Mouse (Mus musculus) embryonic fibroblast, embryonic 13.5 days (primary cell): ENCODE measurements around the gene Txnip. TPM values are rescaled to one million over a fixed set of nuclear protein-coding genes. Genes with fewer than 3 reads are reported as not detected.
"Not testable (repeated sequence)": the region's sequence is repeated elsewhere in the genome, so short reads cannot be mapped to it uniquely, and the experiment has no call there.

Experiments used
- H3K27ac ChIP-seq: 2 replicates; pipeline ENCODE4 v1.5.1; 2012; ENCODE audit warnings: low read length, control low read depth, inconsistent platforms; ENCODE audit not compliant: insufficient read depth
- H3K4me1 ChIP-seq: 2 replicates; pipeline ENCODE4 v1.6.1; 2011; ENCODE audit warnings: low read length; ENCODE audit not compliant: control insufficient read depth, insufficient read depth
- H3K4me3 ChIP-seq: 2 replicates; pipeline ENCODE4 v1.5.1; 2011; ENCODE audit warnings: mild to moderate bottlenecking, control low read depth, low read length; ENCODE audit not compliant: insufficient read depth
- CTCF ChIP-seq: IDR thresholded peaks from 2 replicates; pipeline ENCODE4 v1.5.1; 2011; ENCODE audit warnings: mild to moderate bottlenecking, control low read depth, low read length, moderate library complexity, borderline replicate concordance; ENCODE audit not compliant: insufficient read depth
- POLR2A ChIP-seq: IDR thresholded peaks from 2 replicates; pipeline ENCODE4 v1.6.1; 2011; ENCODE audit warnings: low read depth, mild to moderate bottlenecking, control low read depth, low read length, moderate library complexity
- polyA plus RNA-seq: library from polyadenylated mRNA; stranded (reverse); fragments of >200 nt; gene quantifications from 2 replicates; pipeline ENCODE4 v1.2.4, GENCODE M21; 2011; ENCODE audit warnings: low read depth; ENCODE audit not compliant: missing spikeins, insufficient read length

Gene Txnip
- polyA plus RNA-seq: 37.6 and 98.8 TPM in 2 replicates

- H3K4me1 ChIP-seq: peaks cover 7% of the 10 kb centered on the region; the same call in 1 of the 2 replicates
- TF ChIP-seq CTCF (0 out of 2 replicates have a peak, but pooled peaks have one; percentile 2), POLR2A (peak; percentile 97)
- H3K27ac ChIP-seq: peak within 1 kb of the TSS; percentile 37
- peak within 1 kb of the TSS; percentile 82 for H3K4me3 ChIP-seq
Observed at GRCm38 (mm10) chr3:96557694-96558093, at the start of gene Txnip. Txnip (plus strand) TSS chr3:96557957.

- not testable (repeated sequence) for H3K4me3 ChIP-seq, H3K4me1 ChIP-seq, H3K27ac ChIP-seq
Observed at GRCm38 (mm10) chr3:96507966-96508365, 49.8 kb upstream of the Txnip start.

GRCm38 (mm10) chr3:96520171-96520570 lies 37.6 kb upstream of the Txnip start:
- H3K4me3 ChIP-seq: no peak overlapping the region
- TF ChIP-seq POLR2A (no peak), CTCF (no peak)
- no peak overlapping the region for H3K27ac ChIP-seq
- no peaks in the 10 kb centered on the region for H3K4me1 ChIP-seq

- H3K27ac ChIP-seq: no peak overlapping the region
- TF ChIP-seq POLR2A (no peak), CTCF (peak; percentile 19; the same call in 1 of the 2 replicates)
- H3K4me1 ChIP-seq: no peaks in the 10 kb centered on the region
Observed at GRCm38 (mm10) chr3:96522149-96522548, 35.6 kb upstream of the Txnip start.

GRCm38 (mm10) chr3:96524028-96524810 lies 33.5 kb upstream of the Txnip start:
- TF ChIP-seq CTCF (no peak), POLR2A (no peak)
- no peak overlapping the region for H3K27ac ChIP-seq
- H3K4me3 ChIP-seq: no peak overlapping the region

More at GRCm38 (mm10) chr3:96522149-96522548, 35.6 kb upstream of the Txnip start:
- no peak overlapping the region for H3K4me3 ChIP-seq

GRCm38 (mm10) chr3:96524914-96525313 lies 32.8 kb upstream of the Txnip start, which contains the start of gene Hfe2:
Hfe2 (plus strand) TSS chr3:96525172.
- TF ChIP-seq POLR2A: no peak
- TF ChIP-seq CTCF: no peak
- Histone ChIP-seq H3K4me1 (no peaks in the 10 kb centered on the region), H3K27ac (no peak within 1 kb of the TSS), H3K4me3 (no peak within 1 kb of the TSS)

More at GRCm38 (mm10) chr3:96524028-96524810, 33.5 kb upstream of the Txnip start:
- no peaks in the 10 kb centered on the region for H3K4me1 ChIP-seq

GRCm38 (mm10) chr3:96526013-96526762 lies 31.6 kb upstream of the Txnip start:
- Histone ChIP-seq H3K4me1 (no peaks in the 10 kb centered on the region), H3K4me3 (no peak overlapping the region), H3K27ac (no peak overlapping the region)
- TF ChIP-seq CTCF (no peak), POLR2A (no peak)

GRCm38 (mm10) chr3:96526864-96527542 lies 30.8 kb upstream of the Txnip start:
- TF ChIP-seq POLR2A (no peak), CTCF (no peak)
- no peak overlapping the region for H3K4me3 ChIP-seq
- no peaks in the 10 kb centered on the region for H3K4me1 ChIP-seq
- H3K27ac ChIP-seq: no peak overlapping the region

- Histone ChIP-seq H3K4me1 (no peaks in the 10 kb centered on the region), H3K4me3 (no peak overlapping the region), H3K27ac (no peak overlapping the region)
- TF ChIP-seq CTCF: no peak
Observed at GRCm38 (mm10) chr3:96528506-96528905, 29.3 kb upstream of the Txnip start.
